Mouse (Mus musculus) megakaryocyte, embryonic 14.5 days (primary cell): ENCODE data around the gene Smurf1.

Experiments
- FLI1 ChIP-seq: IDR thresholded peaks from 2 replicates; pipeline ENCODE4 v1.6.1; 2012; ENCODE audit warnings: low read length, inconsistent platforms, mixed read lengths
- GATA1 ChIP-seq: IDR thresholded peaks from 3 replicates; pipeline ENCODE4 v1.6.1; 2012; ENCODE audit warnings: mixed read lengths, low read length, inconsistent platforms, borderline replicate concordance

DNA sequence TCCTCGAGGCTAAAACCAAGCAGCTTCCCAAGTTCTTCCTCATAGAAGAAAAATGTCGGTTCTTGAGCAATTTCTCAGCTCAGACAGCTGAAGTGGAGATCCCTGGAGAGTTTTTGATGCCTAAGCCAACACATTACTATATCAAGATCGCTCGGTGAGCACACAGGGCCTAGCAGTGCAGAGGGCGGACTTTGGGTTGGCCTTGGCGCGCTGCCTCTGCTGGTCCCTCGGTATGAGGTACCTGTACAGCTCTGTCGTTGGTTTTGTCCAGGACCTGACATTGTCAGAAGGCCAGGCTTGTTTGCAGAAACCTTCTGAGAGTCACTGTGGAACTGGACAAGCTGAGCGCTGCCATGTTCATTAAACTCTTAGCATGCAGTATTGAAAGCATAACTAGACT is 115.7 kb downstream of the Smurf1 start:
- TF ChIP-seq GATA1, result no peak
- TF ChIP-seq FLI1, result no peak
